14 mouse cellular contexts compared by ENCODE assay signal in genomic region chr2:6487566-6488488, GRCm38 (mm10).
"Had no signal": no experiment of that assay in that cellular context is flagged by ENCODE, and none has a peak within 500 bp of the region (broad histone marks: within the 10 kb centered on the region; RNA-seq: fewer than 3 reads in every experiment).

No protein-coding gene starts in this region.

- H3K4me2 ChIP-seq: kidney, embryonic 15.5 days; limb, embryonic 15.5 days; liver, embryonic 12.5 days; lung, embryonic 14.5 days; neural tube, embryonic 13.5 days; stomach, embryonic 15.5 days had no signal

- H3K9ac ChIP-seq: kidney, embryonic 15.5 days; limb, embryonic 15.5 days; liver, embryonic 12.5 days; lung, embryonic 14.5 days; neural tube, embryonic 13.5 days; stomach, embryonic 15.5 days had no signal

- H3K27me3 ChIP-seq: kidney, embryonic 15.5 days; limb, embryonic 15.5 days; liver, embryonic 12.5 days; neural tube, embryonic 13.5 days; stomach, embryonic 15.5 days had no signal

- H3K9me3 ChIP-seq: kidney, embryonic 15.5 days; limb, embryonic 15.5 days; liver, embryonic 12.5 days; midbrain, embryonic 10.5 days; neural tube, embryonic 13.5 days; stomach, embryonic 15.5 days had no signal

- H3K27ac ChIP-seq: kidney, embryonic 15.5 days; layer of hippocampus, adult 2 months; limb, embryonic 15.5 days; liver, embryonic 12.5 days; midbrain, embryonic 10.5 days; neural tube, embryonic 13.5 days; stomach, embryonic 15.5 days had no signal

- H3K4me1 ChIP-seq: liver, embryonic 12.5 days had no signal

- H3K36me3 ChIP-seq: kidney, embryonic 15.5 days; limb, embryonic 15.5 days; liver, embryonic 12.5 days; midbrain, embryonic 10.5 days; neural tube, embryonic 13.5 days; stomach, embryonic 15.5 days had no signal

- ATAC-seq: liver, embryonic 12.5 days; midbrain, embryonic 16.5 days had no signal

- H3K4me3 ChIP-seq: kidney, embryonic 15.5 days; layer of hippocampus, adult 2 months; limb, embryonic 15.5 days; liver, embryonic 12.5 days; midbrain, embryonic 10.5 days; neural tube, embryonic 13.5 days; stomach, embryonic 15.5 days had no signal

- DNase-seq: kidney, postnatal 36 days; lung, embryonic 14.5 days; lung, postnatal 10 days; lung, postnatal 4 days; right cerebral cortex, postnatal 14 days; thymus, postnatal 4 days had no signal
